Mouse (Mus musculus): Measurements from ENCODE around the gene Dph1. TPM values are rescaled to one million over a fixed set of nuclear protein-coding genes. Genes with fewer than 3 reads are reported as not detected.
A peak's percentile ranks its signal among the peaks of the same experiment; 100 is the strongest.

The Dph1 gene
- polyA plus RNA-seq, 1 experiment from 2014 or later = 20.5 TPM

DNA sequence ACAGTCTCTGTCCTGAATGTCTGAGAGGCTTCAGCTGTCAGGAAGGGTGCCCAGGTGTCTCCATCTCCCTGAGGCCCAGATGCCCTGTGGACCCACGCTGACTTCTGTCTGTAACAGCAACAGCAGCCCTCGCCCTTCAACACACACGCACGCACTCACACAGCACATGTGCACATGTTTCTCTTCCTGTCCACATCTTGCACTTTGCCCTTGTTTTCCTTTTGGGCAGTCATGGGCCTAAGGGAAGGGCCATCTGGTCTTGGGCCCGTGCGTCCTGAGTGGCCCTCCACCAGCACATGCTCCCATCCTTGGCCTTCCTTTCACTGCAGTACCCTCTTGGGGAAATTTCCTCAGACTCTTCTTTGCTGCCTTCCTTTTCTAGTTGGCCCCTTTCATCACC lies 27.7 kb downstream of the Dph1 start:
- Histone ChIP-seq H3K9me3 (replicated peaks) (no peaks in the 10 kb centered on the region), H3K27me3 (replicated peaks) (peaks cover 56% of the 10 kb centered on the region), H3K9ac (no peak overlapping the region), H3K4me2 (no peak overlapping the region), H3K27ac (no peak overlapping the region), H3K4me3 (no peak overlapping the region), H3K4me1 (peaks cover 43% of the 10 kb centered on the region), H3K36me3 (peaks cover 47% of the 10 kb centered on the region)
- 73% methylated on average over 6 of the region's 6 CpGs for WGBS (ENCODE audit: insufficient replicate concordance)
- ATAC-seq = no peak

DNA sequence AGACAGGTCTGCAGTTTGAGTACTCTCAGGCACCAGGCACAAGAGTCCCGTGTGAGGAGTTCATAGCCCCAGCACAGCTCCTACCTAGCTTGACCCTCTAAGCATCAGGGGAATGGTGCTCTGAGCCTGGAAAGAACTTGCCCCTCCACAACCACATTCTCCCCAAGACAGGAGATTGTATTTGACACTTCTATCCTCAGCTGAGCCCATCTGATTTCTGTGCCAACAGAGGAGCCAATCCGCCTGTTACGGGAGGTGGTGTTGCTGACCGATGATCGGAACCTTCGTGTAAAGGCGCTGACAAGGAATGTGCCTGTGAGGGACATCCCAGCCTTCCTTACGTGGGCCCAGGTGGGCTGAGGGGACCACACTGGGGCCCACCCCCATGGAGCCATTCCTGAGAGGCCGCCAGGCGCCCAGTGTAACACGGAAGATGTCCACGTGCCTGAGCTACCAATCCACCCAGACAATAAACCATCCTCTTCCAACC lies 28.4 kb downstream of the Dph1 start:
- Histone ChIP-seq H3K36me3 (peaks cover 47% of the 10 kb centered on the region), H3K4me1 (peaks cover 43% of the 10 kb centered on the region), H3K9ac (no peak overlapping the region), H3K4me2 (no peak overlapping the region), H3K27ac (no peak overlapping the region), H3K4me3 (no peak overlapping the region), H3K27me3 (replicated peaks) (peaks cover 49% of the 10 kb centered on the region), H3K9me3 (replicated peaks) (no peaks in the 10 kb centered on the region)
- no peak for ATAC-seq
- WGBS (ENCODE audit: insufficient replicate concordance) = 87% methylated on average over 12 of the region's 12 CpGs

DNA sequence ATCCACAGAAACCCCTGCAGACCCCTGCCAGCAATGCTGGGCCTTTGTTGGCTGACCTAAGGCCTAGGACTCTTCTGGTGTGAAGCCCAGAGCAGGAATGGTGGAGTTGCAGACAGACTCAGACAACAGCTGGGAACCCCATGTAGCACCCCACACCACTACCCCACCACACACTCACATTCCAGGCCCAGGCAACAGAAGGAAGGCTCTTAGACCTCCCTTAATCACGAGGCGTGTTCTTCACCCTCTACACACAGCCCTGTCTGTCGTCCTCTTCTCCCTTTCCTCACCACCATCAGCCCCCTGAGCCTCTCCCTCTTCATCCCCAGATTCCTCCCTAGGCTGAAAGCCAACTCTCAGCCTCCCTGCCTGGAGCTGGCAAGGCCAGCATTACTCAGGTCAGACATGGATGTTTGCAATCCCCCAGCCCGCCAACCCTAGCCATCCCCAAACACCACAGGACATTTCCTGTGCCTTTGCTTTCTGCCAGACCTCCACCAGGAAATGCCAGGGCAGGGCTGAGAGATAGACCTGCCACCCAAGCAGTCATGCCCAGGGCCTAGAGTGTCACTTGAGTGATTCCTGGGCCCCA lies 29.5 kb downstream of the Dph1 start:
- H3K27ac ChIP-seq = peak overlapping the region; percentile 16; the same call in 1 of the 2 replicates
- H3K27me3 ChIP-seq (replicated peaks) = peaks cover 37% of the 10 kb centered on the region
- H3K4me2 ChIP-seq = no peak overlapping the region
- 52% methylated on average over 4 of the region's 4 CpGs for WGBS (ENCODE audit: insufficient replicate concordance)
- peaks cover 47% of the 10 kb centered on the region for H3K36me3 ChIP-seq
- ATAC-seq = no peak
- H3K9ac ChIP-seq = no peak overlapping the region
- no peak overlapping the region for H3K4me3 ChIP-seq
- H3K4me1 ChIP-seq = peaks cover 43% of the 10 kb centered on the region
- no peaks in the 10 kb centered on the region for H3K9me3 ChIP-seq (replicated peaks)

DNA sequence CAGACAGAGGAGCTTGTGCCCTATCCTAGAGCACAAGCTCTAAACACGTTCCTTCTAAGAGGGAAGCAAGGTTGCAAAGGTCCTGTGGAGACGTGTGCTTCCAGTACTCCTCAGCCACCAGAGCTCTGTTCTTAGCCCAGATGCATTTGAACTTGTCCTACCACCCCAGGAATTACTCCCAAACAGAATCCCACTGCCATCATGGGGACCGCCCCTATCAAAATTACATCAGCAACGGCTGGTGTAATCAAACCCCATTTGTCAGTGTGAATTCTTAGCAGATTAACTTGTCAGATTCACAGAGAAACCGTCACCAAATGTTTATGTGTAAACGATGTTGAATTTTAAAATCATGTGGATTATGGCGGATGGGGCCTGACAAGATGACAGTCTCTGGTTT lies 30.1 kb downstream of the Dph1 start:
- WGBS (ENCODE audit: insufficient replicate concordance) = 75% methylated on average over 7 of the region's 7 CpGs
- peaks cover 32% of the 10 kb centered on the region for H3K27me3 ChIP-seq (replicated peaks)
- 0 out of 2 replicates have a peak overlapping the region, but pooled peaks have one; percentile 16 for H3K27ac ChIP-seq
- ATAC-seq = no peak
- no peak overlapping the region for H3K4me2 ChIP-seq
- peaks cover 50% of the 10 kb centered on the region for H3K36me3 ChIP-seq
- no peaks in the 10 kb centered on the region for H3K9me3 ChIP-seq (replicated peaks)
- H3K4me1 ChIP-seq = peaks cover 43% of the 10 kb centered on the region
- H3K4me3 ChIP-seq = no peak overlapping the region
- no peak overlapping the region for H3K9ac ChIP-seq

DNA sequence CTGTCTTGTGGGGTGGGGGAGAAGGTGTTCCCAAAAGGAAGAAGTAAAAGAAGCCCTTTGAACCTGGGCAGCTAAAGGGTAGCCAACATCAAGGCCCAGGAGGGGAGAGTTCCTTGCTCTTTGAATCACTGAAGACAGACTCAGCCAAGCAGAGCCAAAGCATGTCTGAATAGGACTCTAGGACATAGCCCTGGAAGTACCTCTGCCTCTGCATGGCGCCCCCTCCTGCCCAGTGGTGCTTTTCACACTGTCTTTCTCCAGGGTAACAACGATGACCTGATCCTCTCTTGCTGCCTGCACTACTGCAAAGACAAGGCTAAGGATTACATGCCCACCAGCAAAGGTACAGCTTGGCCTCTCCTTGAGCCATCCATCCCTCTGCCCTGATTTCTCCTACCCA lies 31.5 kb downstream of the Dph1 start:
- peaks cover 46% of the 10 kb centered on the region for H3K36me3 ChIP-seq
- peaks cover 37% of the 10 kb centered on the region for H3K4me1 ChIP-seq
- 29% methylated on average over 2 of the region's 2 CpGs for WGBS (ENCODE audit: insufficient replicate concordance)
- H3K27ac ChIP-seq = no peak overlapping the region
- no peak overlapping the region for H3K4me3 ChIP-seq
- no peak overlapping the region for H3K9ac ChIP-seq
- H3K9me3 ChIP-seq (replicated peaks) = no peaks in the 10 kb centered on the region
- no peak for ATAC-seq
- peaks cover 18% of the 10 kb centered on the region for H3K27me3 ChIP-seq (replicated peaks)
- no peak overlapping the region for H3K4me2 ChIP-seq

DNA sequence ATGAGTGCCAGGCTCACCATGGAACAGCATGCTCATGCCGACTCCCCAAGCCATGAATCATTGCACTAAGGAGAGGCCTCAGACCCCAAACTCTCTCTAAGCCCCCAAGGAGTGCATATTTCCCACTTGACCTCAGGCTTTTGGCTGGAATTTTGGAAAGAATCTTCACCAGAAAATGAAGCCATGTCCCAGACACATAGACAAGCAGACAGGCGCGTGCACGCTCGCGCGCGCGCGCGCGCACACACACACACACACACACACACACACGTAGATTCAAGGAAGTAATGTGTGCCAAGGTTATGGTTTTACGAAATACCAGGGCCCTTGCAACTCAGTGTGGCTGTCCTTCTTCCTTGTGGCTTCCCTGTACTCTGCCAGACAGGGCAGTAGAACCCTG lies 32.6 kb downstream of the Dph1 start:
- Histone ChIP-seq H3K4me3 (no peak overlapping the region), H3K4me1 (peaks cover 46% of the 10 kb centered on the region), H3K9me3 (replicated peaks) (no peaks in the 10 kb centered on the region), H3K36me3 (peaks cover 41% of the 10 kb centered on the region), H3K27me3 (replicated peaks) (peaks cover 7% of the 10 kb centered on the region), H3K27ac (no peak overlapping the region), H3K9ac (no peak overlapping the region), H3K4me2 (no peak overlapping the region)
- WGBS (ENCODE audit: insufficient replicate concordance) = 89% methylated on average over 14 of the region's 14 CpGs
- ATAC-seq = no peak

DNA sequence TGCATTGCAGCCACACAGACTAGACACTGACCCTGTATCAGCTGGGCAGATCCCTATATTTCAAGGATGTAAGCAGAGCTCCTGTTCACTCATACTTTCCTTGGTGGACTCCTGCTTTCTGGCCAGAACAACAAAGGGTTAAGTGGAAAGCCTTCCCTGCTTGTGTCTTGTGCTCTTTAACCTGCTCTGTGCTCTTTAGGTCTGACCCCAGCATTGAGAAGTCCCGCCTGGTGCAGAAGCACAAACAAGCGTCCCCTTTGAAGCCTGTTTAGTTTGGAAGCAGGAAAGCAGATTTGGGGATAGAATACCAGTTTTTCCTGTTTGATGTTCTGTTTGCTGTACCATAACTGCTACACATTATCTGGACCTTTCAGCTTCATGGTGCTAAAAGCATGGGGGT lies 33.1 kb downstream of the Dph1 start:
- Histone ChIP-seq H3K27ac (no peak overlapping the region), H3K9me3 (replicated peaks) (no peaks in the 10 kb centered on the region), H3K4me3 (no peak overlapping the region), H3K4me1 (peaks cover 51% of the 10 kb centered on the region), H3K4me2 (no peak overlapping the region), H3K9ac (no peak overlapping the region), H3K36me3 (peaks cover 36% of the 10 kb centered on the region), H3K27me3 (replicated peaks) (0 out of 2 replicates have a peak, but pooled peaks cover 1% of the 10 kb centered on the region)
- WGBS (ENCODE audit: insufficient replicate concordance) = 64% methylated on average over 2 of the region's 2 CpGs
- no peak for ATAC-seq

DNA sequence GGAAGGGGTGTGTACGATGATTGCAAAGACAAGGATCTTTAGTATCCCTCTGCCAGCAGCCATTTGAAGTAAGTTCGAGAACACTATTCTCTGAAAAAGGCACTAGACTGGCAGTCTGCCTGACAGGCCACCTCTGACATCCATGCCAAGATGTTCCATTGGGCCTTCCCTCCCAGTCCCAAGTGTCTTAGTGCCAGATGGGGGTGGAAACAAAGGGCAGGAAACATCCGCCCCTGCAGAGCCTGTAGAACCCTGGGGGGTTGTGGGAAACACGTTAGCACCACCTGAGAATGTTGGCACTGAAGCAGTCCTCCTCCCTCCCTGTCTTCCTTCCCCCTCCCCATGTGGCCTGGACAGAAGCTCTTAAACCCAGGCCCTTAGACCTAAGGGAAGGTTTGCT lies 34.0 kb downstream of the Dph1 start:
- WGBS (ENCODE audit: insufficient replicate concordance) = 68% methylated on average over 4 of the region's 4 CpGs
- no peak for ATAC-seq
- Histone ChIP-seq H3K27ac (no peak overlapping the region), H3K27me3 (replicated peaks) (no peaks in the 10 kb centered on the region), H3K36me3 (peaks cover 29% of the 10 kb centered on the region), H3K4me3 (no peak overlapping the region), H3K9ac (no peak overlapping the region), H3K9me3 (replicated peaks) (no peaks in the 10 kb centered on the region), H3K4me1 (peaks cover 51% of the 10 kb centered on the region), H3K4me2 (no peak overlapping the region)

DNA sequence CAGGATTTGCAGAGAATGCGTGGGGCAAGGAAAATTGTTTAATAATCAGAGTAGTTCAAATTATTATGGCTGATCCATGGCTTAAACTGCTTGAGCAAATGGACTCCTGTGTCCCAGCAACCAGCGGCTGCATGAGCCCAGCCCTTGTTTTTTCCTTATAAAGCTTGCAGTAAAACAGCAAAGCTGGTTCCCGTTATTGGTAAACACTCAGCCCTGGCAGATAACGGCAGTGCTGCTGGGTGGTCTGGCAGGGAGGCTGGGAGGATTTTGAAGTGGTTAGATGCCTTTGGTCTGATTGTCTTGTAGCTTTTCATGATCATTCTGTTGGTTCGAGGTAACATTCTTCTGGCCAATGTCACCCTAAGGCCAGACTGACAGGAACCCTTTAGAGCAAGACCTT lies 34.6 kb downstream of the Dph1 start:
- Histone ChIP-seq H3K9ac (no peak overlapping the region), H3K27ac (no peak overlapping the region), H3K4me1 (peaks cover 55% of the 10 kb centered on the region), H3K4me3 (no peak overlapping the region), H3K4me2 (no peak overlapping the region), H3K9me3 (replicated peaks) (no peaks in the 10 kb centered on the region), H3K27me3 (replicated peaks) (no peaks in the 10 kb centered on the region), H3K36me3 (peaks cover 25% of the 10 kb centered on the region)
- ATAC-seq = no peak
- WGBS (ENCODE audit: insufficient replicate concordance) = 64% methylated on average over 5 of the region's 5 CpGs

DNA sequence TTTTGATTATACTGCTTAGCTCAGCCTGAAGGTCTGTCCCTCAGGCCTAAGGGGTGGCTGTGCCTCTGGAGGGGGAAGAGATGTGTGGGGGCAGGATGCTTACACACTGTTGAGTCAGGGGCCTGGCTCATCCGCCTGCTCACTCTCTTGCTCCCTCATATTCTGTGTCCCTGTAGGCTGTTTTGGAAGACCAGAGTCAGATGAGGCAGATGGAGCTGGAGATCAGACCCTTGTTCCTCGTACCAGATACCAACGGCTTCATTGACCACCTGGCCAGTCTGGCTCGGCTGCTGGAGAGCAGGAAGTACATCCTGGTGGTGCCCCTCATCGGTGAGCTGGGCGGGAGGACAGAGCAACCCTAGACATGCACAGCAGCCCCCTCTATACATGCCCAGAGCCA lies 35.1 kb downstream of the Dph1 start:
- H3K36me3 ChIP-seq = peaks cover 24% of the 10 kb centered on the region
- H3K27me3 ChIP-seq (replicated peaks) = no peaks in the 10 kb centered on the region
- no peak overlapping the region for H3K4me2 ChIP-seq
- H3K27ac ChIP-seq = no peak overlapping the region
- peaks cover 55% of the 10 kb centered on the region for H3K4me1 ChIP-seq
- 57% methylated on average over 6 of the region's 6 CpGs for WGBS (ENCODE audit: insufficient replicate concordance)
- no peaks in the 10 kb centered on the region for H3K9me3 ChIP-seq (replicated peaks)
- H3K9ac ChIP-seq = no peak overlapping the region
- no peak overlapping the region for H3K4me3 ChIP-seq
- ATAC-seq = no peak

DNA sequence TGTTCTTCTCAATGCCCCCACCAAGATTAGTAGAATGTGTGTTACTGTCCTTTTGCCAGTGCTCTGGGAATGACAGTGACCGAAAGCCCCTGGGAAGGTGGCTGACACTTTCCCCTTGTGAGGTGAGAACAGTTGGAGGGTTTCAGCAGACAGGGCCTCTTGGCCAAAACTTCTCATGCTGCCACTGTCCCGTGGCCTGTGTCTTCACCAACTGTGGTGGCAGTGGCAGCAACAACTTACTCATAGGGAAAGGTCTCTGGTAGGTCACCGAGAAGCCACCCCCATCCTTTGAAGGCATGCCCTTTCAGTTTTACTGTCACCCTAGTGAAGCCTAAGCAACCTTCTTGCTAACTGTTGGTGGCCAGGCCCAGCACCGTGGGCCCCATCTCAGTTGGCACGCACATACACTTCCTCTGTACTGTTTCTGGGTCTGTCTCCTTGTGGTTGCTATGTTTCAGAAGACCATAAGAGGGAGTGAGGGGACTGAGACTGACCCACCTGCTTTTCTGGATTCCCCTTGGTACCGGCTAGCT lies 36.9 kb downstream of the Dph1 start:
- peaks cover 55% of the 10 kb centered on the region for H3K4me1 ChIP-seq
- H3K27me3 ChIP-seq (replicated peaks) = no peaks in the 10 kb centered on the region
- no peak overlapping the region for H3K4me2 ChIP-seq
- H3K4me3 ChIP-seq = no peak overlapping the region
- no peak overlapping the region for H3K9ac ChIP-seq
- H3K36me3 ChIP-seq = peaks cover 18% of the 10 kb centered on the region
- no peaks in the 10 kb centered on the region for H3K9me3 ChIP-seq (replicated peaks)
- H3K27ac ChIP-seq = no peak overlapping the region
- WGBS (ENCODE audit: insufficient replicate concordance) = 50% methylated on average over 6 of the region's 6 CpGs
- ATAC-seq = no peak

DNA sequence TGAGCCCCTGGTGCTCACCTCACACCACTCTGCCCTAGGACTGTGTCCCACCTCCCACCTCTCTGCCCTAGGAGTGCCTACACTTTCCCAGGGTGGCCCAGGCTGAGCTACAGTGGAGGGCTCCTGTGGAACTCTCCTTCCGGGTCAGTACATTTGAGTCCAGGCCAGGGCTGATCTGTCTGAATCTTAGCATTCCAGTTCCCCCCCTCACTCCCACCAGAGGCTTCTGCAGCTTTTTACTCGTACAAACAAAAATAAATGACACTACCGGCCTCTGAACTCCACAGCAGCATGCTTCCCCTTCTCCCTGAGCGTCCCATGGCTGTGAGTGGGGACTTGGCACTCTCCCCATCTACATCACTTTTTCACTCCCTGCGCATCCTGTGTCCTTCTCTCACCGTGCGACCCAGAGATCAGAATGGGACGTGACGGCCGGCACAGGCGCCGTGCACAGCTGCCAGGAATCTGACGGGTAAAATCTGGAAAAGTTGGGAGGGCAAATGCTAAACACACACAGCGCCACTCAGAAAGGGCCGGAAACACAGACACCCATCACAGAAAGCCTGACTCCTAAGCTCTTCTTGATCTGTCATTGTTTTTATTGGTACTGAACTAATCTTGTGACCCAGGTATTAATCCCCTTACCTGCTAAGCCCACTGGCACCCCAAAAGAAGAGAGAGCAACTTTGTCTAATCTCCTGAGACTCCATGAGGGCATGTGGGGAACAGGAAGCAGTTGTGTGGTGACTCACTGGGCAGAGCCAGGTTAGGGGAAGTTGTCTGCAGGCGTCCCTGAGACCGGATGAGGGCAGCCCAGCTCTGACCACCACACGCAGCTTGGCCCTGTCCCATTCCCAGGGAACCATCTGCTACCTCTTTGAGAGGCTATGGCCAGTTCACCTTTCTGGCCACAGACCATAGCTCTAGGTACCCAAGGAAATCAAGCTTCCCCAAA lies 38.2 kb downstream of the Dph1 start:
- 55% methylated on average over 18 of the region's 18 CpGs for WGBS (ENCODE audit: insufficient replicate concordance)
- no peak for ATAC-seq
- H3K36me3 ChIP-seq = peaks cover 16% of the 10 kb centered on the region
- H3K9me3 ChIP-seq (replicated peaks) = no peaks in the 10 kb centered on the region
- no peaks in the 10 kb centered on the region for H3K27me3 ChIP-seq (replicated peaks)
- peaks cover 53% of the 10 kb centered on the region for H3K4me1 ChIP-seq
- H3K27ac ChIP-seq = peak overlapping the region; percentile 72
- no peak overlapping the region for H3K4me3 ChIP-seq
- H3K9ac ChIP-seq = no peak overlapping the region
- H3K4me2 ChIP-seq = no peak overlapping the region
